Mouse (Mus musculus) urinary bladder, postnatal 25 days (tissue): ENCODE results near the gene Prpsap1.
"Not testable (repeated sequence)": the region's sequence is repeated elsewhere in the genome, so short reads cannot be mapped to it uniquely, and the experiment has no call there.

Source experiments
- DNase-seq: peaks from one replicate; pipeline ENCODE4 v3.0.0; 2022; ENCODE audit warnings: low spot score

Prpsap1 gene

GRCm38 (mm10) chr11:116488207-116488606 lies 5.8 kb downstream of the Prpsap1 start:
- no peak for DNase-seq

DNA sequence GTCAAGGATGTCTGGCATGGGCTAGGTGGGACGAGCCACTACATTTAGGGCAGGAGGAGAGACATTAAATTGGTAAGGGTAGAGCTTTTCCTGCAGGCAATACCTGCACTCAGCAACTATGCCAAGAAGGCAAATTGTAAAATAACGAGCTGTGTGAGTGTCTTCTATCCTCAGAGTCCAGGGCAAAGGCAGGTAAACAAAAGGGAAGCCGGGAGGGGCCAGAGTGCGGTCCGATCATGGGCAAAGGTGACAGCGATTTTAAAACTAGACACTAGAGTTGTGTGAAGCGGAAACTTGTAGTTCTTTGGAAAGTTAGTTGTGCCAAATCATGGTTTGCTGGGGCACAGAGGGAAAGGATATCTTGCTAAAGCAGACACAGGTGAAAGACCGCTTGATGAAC lies 9.7 kb downstream of the Prpsap1 start:
- no peak for DNase-seq

DNA sequence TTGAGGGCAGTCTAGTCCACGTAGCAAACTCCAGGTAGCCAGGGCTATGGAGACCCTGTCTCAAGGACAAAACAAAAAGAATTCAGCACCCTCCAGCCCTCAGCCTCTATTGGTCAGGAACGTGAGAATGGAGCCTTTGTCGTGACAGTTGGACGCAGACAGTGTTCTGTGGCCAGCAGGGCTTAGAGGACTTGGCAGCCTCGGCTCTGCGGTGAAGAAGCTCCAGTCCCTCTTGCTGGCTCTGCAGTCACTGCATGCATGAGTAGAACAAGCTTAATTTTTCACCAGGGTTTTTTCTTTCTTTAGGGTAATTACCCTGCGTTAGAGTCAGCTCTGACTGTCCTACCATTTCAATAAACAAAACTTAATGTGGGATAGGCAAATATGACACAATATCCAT lies 12.2 kb downstream of the Prpsap1 start:
- no peak for DNase-seq

DNA sequence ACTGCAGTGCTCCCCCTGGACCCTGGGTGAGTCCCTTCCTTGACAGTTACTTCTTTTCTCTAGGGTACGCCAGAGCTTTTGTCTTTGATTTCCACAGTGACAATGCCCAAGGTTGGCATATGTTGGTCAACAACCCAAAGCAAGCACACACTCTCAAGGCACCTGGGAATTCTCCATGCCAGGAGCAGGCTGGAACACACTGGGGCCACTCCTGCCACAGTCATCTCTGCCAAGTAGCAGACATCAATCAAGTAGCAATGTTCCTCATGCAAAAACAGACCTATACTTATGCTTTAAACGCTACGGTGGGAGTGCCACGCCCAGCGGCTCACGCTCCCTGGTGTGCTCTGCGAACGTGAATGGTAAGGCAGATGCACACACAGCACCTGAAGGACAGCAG lies 13.0 kb downstream of the Prpsap1 start:
- no peak for DNase-seq

GRCm38 (mm10) chr11:116479832-116480231 lies 14.2 kb downstream of the Prpsap1 start:
- no peak for DNase-seq

DNA sequence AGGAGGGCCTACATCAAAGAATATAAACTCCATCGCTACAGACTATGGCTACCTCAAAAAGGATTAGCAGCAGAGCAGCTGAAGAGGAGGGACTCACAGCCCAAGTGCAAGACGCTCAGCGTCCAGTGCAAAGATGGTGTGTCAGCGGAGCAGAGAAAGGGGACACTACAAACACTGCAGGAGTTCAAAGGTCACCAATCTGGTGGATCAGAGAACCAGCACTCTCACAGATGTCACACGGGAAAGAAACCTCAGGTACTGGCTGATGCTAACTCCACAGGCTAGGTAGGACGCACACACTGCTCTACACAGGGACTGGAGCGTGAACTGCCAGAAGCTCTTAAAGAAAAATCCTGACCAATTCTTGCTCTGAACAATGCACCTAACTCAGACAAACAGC lies 15.0 kb downstream of the Prpsap1 start:
- no peak for DNase-seq

DNA sequence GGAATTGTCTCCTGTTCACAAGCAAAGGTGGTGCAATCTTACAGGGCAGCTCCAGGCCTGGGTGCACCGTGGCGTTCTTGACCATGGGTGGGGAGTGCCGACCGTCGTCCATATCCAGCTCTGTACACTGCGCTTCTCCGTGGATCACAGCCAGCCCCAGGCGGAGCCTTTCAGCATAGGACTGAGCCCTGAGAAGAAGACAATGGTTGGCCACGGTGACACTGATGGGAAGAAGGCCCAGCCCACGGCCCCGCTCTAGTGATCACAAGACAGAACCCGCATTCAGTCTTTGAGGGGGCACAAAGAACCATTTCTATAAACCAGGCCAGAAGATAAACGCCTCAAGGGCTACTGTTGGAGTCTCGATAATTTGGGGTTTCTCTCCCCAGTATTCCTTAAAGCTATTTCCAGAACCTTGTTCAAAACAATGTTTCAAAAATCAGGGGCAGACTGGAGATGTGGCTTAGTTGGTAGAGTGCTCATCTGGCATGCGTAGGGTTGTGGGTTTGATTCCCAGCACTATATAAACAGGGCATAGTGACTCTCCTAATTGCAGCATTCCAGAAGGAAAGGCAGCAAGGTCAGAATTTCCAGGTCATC lies 16.7 kb downstream of the Prpsap1 start:
- no peak for DNase-seq

DNA sequence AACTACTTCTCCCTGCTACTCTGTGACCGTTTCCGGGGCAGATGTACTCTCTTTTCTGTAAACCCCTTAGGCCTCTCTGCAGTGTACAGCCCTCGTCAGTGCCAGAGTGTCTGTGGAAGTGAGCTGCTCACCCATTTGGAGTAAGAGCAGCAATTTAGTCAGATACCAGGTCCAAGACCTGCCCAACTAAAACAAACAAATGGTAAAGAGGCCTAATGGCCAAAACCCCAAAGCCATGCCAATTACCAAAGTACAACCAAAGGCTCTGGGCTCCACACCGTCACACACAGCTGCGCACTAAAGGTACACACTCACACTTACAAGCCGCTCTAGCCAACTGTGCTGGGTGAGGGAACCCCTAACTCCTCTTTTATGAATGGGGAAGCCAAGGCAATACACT lies 17.3 kb downstream of the Prpsap1 start:
- DNase-seq = no peak

GRCm38 (mm10) chr11:116476041-116476440 lies 18.0 kb downstream of the Prpsap1 start:
- DNase-seq = no peak

GRCm38 (mm10) chr11:116472275-116472674 lies 21.7 kb downstream of the Prpsap1 start:
- DNase-seq = no peak

DNA sequence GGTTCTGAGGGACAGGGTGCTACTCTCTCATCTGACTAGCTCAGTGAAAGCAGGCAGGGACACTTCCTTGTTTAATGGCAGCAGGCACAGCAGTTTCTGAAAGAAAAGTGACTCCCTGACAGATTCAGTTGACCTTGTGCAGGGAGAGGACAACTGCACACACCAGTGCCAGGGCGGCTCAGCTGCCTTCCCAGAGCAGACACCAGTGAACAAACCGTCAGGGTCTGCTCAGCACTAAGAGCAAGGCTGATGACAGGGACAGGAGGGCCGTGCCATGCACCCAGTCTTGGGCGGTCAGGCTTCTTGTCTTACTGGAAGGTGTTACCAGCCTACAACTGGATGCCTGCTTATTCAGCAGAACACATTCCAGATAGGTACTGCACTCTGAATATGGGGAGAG lies 23.1 kb downstream of the Prpsap1 start:
- no peak for DNase-seq

DNA sequence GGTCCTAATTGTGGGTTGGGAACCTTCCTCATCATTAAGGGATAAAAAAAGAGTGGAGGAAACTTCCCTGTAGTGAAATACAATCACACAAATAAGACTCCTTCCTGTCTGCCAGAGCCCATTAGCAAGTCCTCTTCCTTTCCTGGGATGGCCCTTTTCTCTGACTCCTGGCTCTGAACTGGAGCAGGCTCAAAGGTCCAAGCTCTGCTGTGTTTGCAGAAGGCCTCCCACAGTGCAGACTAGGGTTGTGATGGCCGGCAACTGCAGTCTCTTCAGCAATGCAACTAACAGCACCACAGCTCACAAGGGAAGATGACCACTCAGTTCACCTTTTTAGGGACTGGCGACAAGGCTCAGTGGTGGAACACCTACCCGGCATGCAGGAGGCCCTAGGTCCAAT lies 23.8 kb downstream of the Prpsap1 start:
- no peak for DNase-seq

DNA sequence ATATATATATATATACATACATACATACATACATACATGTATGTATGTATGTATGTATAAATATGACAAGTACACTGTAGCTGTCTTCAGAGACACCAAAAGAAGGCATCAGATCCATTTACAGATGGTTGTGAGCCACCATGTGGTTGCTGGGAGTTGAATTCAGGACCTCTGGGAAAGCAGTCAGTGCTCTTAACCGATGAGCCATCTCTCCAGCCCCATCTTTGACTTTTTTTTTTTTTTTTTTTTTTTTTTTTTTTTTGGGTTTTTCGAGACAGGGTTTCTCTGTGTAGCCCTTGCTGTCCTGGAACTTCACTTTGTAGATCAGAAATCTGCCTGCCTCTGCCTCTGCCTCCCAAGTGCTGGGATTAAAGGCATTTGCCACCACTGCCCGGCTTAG lies 25.7 kb downstream of the Prpsap1 start:
- not testable (repeated sequence) for DNase-seq

DNA sequence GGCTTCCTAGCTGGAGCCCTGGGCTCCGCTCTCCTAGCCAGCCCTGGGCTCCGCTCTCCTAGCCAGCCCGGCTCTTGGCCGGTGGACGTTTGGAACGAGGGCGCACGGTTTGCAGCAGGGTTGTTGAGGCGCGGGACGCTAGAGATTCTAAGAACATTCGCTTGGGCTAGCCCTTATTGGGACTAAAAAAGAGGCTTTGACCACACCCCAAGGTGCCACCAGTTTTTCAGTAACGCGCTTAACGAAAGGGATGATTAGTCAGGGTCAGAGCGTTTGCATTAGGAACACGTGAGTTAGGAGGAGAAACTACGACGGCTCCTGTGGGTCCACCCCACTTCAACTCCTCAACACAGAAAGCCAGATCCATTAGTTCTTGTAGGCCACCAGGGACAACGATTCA lies 27.9 kb downstream of the Prpsap1 start, which contains the start of gene Qrich2:
TSS of gene Qrich2 (minus strand) at position 101 of the 400 bp plus-strand sequence.
- no peak for DNase-seq

GRCm38 (mm10) chr11:116463833-116464232 lies 30.2 kb downstream of the Prpsap1 start:
- DNase-seq = peak; percentile 89

DNA sequence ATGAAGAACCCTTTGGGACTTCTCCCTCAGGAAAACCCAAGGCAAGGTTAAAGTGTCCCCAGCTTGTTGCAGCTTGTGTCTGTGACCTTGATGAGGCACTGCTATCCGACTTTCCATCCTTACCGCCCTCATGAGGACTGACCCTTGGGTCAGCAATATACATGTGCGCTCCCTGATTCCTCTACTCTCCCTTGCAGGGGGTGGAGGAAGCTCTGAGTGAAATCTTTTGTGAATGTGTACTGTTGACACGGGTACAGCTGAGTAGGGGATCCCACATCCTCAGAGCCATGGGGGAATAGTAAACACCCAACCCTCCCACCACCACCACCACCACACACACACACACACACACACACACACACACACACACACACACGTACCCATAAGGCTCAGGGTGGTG lies 30.7 kb downstream of the Prpsap1 start:
- no peak for DNase-seq

DNA sequence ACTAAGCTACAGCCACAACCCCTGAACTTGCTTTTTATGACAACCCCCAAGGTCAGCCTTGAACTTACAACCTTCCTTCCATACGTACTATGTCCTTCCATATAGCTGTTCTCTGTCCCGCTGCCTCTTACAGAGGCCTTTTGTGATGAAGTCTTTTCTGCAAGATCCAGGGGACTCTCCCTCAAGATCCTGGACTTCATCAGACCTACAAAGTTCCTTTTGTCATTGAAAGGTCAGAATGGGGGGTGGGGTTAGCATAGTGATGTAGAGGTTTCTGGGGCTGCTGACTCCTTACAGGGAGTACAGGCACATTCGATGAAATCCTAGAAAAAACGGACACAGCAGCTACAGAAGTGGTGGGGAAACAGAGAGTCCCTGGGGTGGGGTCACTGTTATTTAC lies 34.2 kb downstream of the Prpsap1 start:
- no peak for DNase-seq

GRCm38 (mm10) chr11:116456234-116456633 lies 37.8 kb downstream of the Prpsap1 start:
- DNase-seq = no peak

GRCm38 (mm10) chr11:116453889-116454288 lies 40.1 kb downstream of the Prpsap1 start:
- no peak for DNase-seq

DNA sequence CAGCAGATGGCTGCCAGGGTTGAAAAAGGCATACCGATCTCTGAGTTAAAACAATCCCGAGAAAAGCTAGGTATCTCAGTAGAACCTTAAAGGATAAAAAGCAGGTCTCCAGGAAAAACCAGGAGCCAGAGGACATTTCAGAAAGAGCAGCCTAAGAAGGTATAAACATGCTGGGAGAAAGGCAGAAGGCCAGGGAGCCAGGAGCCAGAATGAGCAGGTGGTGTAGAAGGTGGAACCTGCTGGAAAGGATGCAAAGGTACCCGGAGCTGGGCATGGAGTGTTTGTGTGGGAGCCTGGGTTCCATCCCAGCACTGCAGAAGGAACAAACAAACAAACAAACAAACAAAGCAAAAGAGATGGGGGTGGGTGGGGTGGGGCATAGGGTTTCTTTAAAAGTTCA lies 44.7 kb downstream of the Prpsap1 start:
- DNase-seq = no peak

GRCm38 (mm10) chr11:116447822-116448221 lies 46.2 kb downstream of the Prpsap1 start:
- no peak for DNase-seq

DNA sequence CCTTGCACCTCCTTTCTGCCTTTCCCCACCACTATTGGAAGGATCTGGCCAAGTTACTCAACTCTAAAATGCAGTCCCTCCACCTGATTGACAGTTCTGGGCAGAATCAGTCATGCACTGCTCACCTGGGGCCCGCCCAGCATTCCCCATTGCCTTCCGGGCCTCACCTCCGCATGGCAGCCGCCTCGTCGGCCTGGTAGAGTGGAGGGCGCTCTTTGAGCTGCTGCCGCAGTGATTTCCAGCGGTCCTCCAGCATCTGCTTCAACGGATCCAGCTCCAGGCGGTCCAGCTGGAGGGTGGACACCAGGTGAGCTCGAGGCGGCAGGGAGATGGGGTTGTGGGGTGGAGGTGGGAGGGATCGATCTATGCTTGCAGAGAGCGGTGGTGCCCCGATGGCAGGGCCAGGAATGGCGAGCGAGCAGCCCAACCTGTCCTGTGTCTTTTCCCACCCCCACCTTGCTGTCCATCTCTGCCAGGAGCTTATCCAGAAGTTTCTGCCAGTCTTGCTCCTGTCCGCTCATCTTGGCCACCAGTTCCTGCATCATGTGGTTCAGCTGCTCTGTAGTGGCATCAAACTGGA lies 47.6 kb downstream of the Prpsap1 start:
- no peak for DNase-seq

GRCm38 (mm10) chr11:116445596-116446307 lies 48.2 kb downstream of the Prpsap1 start:
- peak; percentile 95 for DNase-seq

DNA sequence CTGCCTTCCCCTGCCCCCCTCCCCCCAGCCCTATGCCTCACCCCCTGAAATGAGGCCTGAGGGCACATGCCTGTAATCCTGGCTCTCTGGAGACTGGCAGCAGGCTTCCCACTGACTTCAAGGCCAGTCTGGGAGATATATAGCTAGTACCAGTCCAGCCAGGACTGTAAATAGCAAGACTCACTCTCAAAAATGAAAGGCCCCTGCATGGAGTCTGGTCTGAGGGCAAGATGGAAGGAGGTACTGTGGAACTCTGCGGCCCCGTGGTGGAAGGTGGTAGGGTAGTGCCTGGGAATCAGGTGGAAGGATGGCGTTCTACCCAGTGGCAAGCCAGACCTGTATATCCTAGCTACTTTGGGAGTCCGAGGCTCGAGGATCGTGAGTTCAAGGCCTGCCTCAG lies 50.1 kb downstream of the Prpsap1 start:
- no peak for DNase-seq
